Mouse (Mus musculus) frontal cortex, adult (tissue): ENCODE measurements around the gene Ncbp2.
A peak's percentile ranks its signal among the peaks of the same experiment; 100 is the strongest.
"Not testable (repeated sequence)": the region's sequence is repeated elsewhere in the genome, so short reads cannot be mapped to it uniquely, and the experiment has no call there.

ENCODE experiments used
- ATAC-seq: cut with Nextera tagmentation; 2 replicates; pipeline ENCODE4 v1.9.2; 2017; ENCODE audit warnings: mild to moderate bottlenecking, moderate library complexity, mixed read lengths; ENCODE audit not compliant: low TSS enrichment

Gene Ncbp2

GRCm38 (mm10) chr16:31934550-31935010 lies 13.7 kb upstream of the Ncbp2 start:
- ATAC-seq, result no peak

GRCm38 (mm10) chr16:31935091-31935979 lies 13.0 kb upstream of the Ncbp2 start:
- ATAC-seq, result peak; percentile 13

- ATAC-seq, result no peak
Observed at GRCm38 (mm10) chr16:31936568-31936967, 11.7 kb upstream of the Ncbp2 start.

- ATAC-seq, result no peak
Observed at GRCm38 (mm10) chr16:31938856-31939255, 9.5 kb upstream of the Ncbp2 start.

- ATAC-seq, result no peak
Observed at GRCm38 (mm10) chr16:31940586-31940985, 7.7 kb upstream of the Ncbp2 start.

GRCm38 (mm10) chr16:31943980-31944379 lies 4.3 kb upstream of the Ncbp2 start:
- peak; percentile 52 for ATAC-seq

- no peak for ATAC-seq
Observed at GRCm38 (mm10) chr16:31944698-31945255, 3.5 kb upstream of the Ncbp2 start.

GRCm38 (mm10) chr16:31945372-31945771 lies 2.9 kb upstream of the Ncbp2 start:
- no peak for ATAC-seq

- not testable (repeated sequence) for ATAC-seq
Observed at GRCm38 (mm10) chr16:31945986-31946385, 2.3 kb upstream of the Ncbp2 start.

- no peak for ATAC-seq
Observed at GRCm38 (mm10) chr16:31947333-31947732, 980 bp upstream of the Ncbp2 start.

- peak; percentile 10; the same call in 1 of the 2 replicates for ATAC-seq
Observed at GRCm38 (mm10) chr16:31947901-31948316, 404 bp upstream of the Ncbp2 start.

GRCm38 (mm10) chr16:31963224-31963623 lies 14.9 kb downstream of the Ncbp2 start:
- ATAC-seq, result peak; percentile 83

- no peak for ATAC-seq
Observed at GRCm38 (mm10) chr16:31975258-31975657, 26.9 kb downstream of the Ncbp2 start.

- no peak for ATAC-seq
Observed at GRCm38 (mm10) chr16:31979501-31979900, 31.2 kb downstream of the Ncbp2 start.

- ATAC-seq, result no peak
Observed at GRCm38 (mm10) chr16:31980946-31981345, 32.6 kb downstream of the Ncbp2 start.

- ATAC-seq, result no peak
Observed at GRCm38 (mm10) chr16:31992039-31992438, 43.7 kb downstream of the Ncbp2 start.

- ATAC-seq, result no peak
Observed at GRCm38 (mm10) chr16:31993195-31993594, 44.9 kb downstream of the Ncbp2 start.

GRCm38 (mm10) chr16:31993946-31994345 lies 45.6 kb downstream of the Ncbp2 start:
- ATAC-seq, result 0 out of 2 replicates have a peak, but pooled peaks have one; percentile 47

GRCm38 (mm10) chr16:31996371-31996770 lies 48.1 kb downstream of the Ncbp2 start:
- no peak for ATAC-seq

GRCm38 (mm10) chr16:32002509-32003477 lies 54.5 kb downstream of the Ncbp2 start, which contains the start of gene Senp5:
Gene Senp5, minus strand, starts transcription at chr16:32003287.
- peak; percentile 90 for ATAC-seq

GRCm38 (mm10) chr16:32004731-32005130 lies 56.4 kb downstream of the Ncbp2 start:
- no peak for ATAC-seq
